Mouse (Mus musculus): ENCODE measurements at regions not wholly inside any gene's neighbourhood (a gene's known extent, or its start where the extent isn't known, plus 50 kb on each side); places are given as distances from the start of the nearest gene placed in this dataset.

DNA sequence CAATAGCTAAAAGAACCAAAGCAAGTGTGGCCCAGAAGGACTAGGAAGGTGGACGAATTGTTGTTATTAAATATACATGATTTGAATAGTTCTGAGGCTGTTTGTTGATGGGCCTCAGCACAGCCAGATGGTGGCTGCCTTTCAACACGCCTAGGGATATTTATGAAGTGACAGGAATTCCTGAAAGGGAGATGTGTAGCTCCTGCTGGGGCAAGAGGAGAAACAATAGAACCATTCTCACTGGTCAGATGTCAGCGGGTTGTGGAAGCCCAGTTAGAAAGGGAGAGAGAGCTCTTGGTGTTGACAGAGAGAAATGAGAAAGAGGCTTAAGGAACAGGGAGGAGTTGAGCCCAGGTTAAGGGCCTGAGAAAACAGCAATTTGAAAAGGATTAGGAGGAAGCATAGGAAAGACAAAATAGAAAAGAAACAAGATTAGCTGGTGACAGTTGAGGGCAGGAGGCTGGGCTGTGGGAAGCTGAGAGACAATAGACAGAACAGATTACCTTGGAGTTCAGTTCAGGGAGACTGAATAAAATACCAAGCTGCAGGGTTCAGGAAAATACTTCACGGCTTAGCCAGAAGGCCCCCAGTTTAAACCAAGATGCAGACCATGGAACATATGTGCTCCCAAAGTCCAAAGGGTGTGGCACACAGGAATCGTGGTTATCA, 174.7 kb upstream of the Ptbp2 start:
- DNase-seq (ENCODE audit: low spot score) = no peak

DNA sequence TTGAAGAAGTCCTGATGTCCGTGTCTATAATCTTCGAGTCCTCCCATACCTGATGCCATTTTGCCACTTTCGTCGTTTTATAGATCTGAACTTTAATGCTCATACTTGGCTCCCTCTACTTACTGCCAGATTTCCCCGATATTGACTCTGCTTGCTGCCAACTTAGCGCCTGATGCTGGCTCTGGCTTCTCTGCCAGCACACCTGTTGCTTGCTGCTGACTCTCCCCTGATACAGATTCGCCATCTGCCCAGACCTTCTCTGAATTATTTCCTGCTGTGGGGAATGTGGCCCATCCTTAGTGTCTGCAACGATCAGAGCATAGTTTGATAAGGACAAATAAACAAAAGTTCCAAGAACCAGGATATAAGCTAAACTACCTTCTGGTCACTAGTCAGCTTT, 173.3 kb upstream of the Ptbp2 start:
- DNase-seq (ENCODE audit: low spot score) = no peak

DNA sequence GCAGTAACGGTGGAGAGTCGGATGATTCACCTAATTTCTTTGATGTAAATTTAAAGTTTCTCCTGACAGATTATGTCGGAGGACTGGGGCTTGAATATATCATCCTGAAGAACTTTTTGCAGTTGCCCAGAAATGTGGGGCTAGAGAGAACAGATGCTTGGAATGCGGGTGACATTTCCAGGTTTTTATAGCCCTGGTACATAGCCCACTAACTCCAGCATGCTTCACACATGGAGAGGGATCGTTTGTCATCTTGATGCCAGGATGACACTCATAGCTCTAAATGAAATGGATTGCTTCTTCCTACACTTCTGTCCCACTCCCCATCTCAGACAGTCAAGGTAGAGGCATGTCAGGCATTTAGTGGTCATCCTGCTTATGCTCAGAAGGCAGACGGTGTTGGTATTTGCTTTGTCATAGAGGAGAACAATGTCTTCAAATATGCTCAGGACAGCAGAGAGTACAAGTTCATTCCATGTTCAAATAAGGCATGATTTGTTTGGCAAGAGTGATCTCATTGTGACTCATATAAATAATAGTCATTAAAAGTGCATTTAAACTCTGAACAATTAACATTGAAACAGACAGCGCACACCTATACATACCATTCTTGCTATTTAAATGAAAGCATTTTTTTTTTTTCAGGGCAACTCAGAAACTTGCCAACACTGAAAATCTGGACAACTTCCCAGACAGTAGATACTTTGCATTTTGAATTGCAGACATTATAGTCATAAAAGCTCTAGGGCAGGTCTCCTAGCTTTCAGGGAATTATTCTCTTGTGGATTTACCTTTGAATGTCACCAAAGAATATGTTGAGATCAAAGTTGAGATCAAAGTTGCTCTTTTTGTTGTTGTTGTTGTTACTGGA, 171.7 kb upstream of the Ptbp2 start:
- no peak for DNase-seq (ENCODE audit: low spot score)

DNA sequence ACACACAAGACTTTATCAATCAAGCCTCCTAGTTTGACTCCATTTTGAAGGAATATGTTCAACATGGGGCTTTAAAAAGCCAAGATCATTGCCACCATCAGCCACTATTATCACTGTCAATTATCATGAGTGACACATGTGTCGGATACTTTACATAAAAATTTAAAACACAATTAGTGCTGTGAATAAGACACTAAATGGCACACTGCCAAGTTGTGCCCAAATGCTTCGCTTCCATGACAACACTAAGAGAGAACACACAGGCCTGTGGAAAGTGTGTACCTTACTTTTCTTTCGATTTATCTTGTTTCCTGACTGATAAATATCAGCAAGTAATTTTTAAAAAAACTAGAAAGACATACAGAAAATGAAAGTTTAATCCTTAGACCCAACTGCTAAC, 166.5 kb upstream of the Ptbp2 start:
- no peak for DNase-seq (ENCODE audit: low spot score)

DNA sequence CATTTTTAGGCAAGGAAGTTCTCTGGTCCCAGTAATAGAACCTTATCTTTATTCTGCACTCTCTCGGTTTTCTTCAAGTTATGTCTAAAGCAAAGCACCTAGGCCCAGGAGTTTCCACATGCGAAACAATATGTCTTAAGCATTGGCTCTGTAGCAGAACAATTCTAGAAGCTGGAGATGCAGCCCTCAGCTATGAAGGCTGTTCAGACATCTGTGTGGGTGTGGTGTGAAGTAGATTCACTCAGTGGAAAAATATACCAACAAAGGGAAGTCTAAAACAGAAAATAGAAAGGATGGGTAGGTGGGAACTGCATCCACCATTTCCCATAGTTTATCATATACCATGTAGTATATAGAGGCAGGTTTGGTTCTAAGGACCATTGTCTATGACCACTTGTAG, 165.8 kb upstream of the Ptbp2 start:
- no peak for DNase-seq (ENCODE audit: low spot score)

DNA sequence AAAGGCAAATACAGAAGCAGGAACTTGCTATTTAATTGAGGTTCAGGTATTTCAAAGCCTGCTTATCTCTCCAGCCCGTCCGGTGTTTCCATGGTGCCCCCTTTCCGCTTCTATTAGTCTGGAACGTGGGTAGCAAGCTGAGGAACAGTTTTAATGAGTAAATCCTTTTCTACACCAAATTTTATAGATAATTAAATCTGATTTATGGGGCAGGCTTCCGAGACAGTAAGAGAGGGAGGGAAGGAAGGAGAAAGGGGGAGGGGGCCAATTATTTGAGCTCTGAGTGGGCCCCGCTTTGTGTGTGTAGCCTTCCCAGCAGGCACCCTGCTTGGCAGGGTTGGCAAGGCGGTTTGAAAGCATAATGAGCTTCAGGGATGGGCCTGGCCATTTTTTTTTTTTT, 165.4 kb upstream of the Ptbp2 start:
- DNase-seq (ENCODE audit: low spot score) = no peak

DNA sequence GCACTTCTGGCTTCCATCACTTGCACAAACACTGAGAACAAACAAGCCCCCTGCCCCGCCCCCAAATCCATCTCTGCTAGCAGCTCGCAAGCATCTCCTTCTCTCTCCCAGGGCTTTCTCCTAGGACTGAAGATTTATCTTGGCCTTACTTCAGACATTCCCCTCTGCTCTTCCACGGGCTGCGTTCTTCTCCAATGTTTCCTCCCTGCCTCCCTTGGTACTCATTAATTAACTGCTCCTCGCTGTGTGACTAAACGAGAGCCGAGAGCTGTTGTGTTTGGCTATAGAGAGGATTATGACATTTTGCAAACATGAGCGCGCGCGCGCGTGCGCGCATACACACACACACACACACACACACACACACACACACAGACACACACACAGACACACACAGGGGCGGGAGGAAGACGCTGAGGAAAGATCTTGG, 164.8 kb upstream of the Ptbp2 start:
- DNase-seq (ENCODE audit: low spot score) = peak; percentile 21

DNA sequence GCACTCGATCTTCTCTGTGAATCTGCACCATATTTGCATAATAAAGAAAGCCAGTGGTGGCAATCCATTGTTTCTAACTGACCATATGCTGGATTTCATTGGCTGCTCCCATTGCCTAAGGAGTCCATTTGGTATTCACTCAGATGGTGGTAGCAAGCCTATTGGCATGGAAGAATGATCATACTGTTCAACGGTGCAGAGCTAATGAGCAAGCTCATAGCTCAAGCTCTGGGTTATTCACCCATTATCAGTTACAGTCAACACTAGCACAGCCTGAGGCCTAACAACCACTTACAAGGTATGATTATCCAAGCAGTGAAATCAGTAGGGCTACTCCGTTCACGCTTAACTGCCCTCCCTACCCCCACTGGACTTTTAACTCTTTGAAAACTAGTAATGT, 162.9 kb upstream of the Ptbp2 start:
- no peak for DNase-seq (ENCODE audit: low spot score)

DNA sequence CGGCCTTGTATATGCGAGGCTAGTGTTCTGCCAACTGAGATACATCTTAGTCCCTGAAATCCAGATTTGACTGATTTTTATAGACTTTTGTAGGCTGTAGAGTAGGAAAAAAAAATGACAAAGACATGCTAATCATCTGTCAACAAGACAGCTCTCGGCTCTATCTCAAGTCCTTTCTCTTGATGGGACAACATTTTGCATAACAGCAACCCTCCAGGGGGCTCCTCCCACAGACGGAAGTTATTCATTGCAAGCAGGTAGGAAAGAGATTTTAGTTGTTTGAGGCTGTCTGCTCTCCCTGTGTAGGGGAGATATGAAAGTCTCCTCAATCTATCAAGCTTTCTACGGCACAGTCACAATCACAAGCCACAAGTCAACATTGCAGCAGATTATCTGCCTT, 159.8 kb upstream of the Ptbp2 start:
- DNase-seq (ENCODE audit: low spot score) = no peak

DNA sequence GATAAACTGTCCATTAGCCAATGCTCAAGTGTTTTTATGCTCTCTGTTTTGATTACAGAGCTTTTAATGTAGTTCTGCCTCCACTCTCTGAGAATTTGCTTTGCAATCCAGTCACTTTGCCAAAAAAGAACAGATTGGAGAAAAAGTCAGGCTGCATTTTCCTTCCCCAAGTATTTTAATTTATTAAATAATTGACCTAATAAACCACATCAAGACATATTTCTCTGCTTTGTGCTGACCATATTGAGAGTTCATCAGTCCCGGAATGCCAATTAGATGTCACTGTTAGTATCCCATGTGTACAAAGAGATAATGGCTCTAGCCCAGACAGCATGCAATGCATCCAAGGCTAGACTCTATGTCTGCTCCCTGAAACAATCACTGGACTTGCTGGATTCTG, 154.8 kb upstream of the Ptbp2 start:
- DNase-seq (ENCODE audit: low spot score) = no peak

DNA sequence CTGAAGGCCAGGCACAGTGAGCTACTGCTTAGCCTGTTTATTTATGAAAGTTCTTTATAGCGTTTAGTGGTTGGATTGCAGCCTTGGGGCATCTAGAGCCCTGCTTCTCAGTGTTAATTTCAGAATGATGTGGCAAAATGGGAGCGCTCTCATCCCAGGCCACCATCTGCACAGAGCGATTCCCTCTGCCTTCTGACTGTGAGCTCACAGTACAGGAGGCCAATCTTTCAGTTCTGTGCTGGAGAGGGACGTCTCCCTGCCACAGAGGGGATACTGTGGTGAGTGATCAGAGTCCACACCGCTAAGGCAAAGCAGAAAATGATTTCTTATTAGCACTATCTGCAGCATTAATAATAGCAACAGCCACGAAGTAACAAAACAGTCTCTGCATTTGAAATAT, 154.2 kb upstream of the Ptbp2 start:
- no peak for DNase-seq (ENCODE audit: low spot score)

DNA sequence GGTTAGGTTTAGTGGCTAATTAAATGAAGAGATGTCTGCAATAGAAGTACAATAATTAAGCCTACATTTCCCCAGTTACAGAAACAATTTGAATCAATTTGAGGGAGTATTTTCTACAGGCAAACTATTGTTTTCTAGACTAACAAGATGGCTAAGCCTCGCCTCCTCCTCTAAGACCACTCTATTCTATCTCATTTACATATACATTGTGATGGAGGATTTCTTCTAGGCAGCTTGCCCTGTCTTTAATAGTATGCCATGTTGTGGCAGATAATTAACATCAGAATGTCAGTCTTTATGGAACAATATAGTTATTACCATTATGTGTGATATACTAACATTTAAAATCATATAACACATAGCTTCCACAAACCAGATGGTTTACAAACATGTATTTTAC, 152.3 kb upstream of the Ptbp2 start:
- no peak for DNase-seq (ENCODE audit: low spot score)

DNA sequence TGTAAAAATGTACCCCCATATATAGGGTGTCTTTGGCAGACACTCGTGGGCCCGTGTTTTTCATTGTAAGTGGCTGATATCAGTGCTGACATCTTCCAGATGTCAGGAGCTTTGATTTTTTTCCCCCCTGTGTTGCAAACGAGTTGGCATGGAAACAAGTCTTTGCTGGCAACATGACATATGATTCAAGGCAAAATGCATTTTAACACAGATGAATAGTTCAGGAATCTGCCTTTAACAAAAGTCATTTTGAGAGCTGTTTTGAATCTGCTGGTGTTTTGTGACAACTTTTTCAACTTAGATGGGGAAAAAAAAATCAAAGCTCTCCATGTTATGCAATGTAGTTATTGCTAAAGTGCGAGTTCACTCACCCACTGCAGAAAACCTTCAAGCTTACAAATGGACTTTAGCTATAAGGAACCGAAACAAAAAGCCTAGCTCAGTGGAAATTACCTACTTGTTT, 148.8 kb upstream of the Ptbp2 start:
- no peak for DNase-seq (ENCODE audit: low spot score)

DNA sequence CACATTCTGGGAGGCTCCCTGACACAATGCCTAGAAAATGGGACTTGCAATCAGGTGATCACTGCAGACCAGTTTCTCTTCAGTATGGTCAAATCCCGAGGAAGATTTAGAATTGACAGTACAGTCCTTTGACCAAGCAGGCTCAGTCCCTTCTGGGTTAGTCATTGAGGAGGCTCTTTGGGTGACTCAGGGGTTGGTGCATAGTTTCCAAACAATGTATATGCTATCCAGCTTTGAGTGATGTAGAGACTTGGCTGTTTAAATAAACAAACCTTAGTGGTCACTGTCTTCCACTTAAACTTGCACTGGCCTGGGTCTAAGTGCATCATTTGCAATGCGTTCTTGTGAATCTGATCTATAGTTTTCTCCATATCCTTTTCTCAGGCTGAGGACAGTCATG, 144.0 kb upstream of the Ptbp2 start:
- DNase-seq (ENCODE audit: low spot score) = no peak

DNA sequence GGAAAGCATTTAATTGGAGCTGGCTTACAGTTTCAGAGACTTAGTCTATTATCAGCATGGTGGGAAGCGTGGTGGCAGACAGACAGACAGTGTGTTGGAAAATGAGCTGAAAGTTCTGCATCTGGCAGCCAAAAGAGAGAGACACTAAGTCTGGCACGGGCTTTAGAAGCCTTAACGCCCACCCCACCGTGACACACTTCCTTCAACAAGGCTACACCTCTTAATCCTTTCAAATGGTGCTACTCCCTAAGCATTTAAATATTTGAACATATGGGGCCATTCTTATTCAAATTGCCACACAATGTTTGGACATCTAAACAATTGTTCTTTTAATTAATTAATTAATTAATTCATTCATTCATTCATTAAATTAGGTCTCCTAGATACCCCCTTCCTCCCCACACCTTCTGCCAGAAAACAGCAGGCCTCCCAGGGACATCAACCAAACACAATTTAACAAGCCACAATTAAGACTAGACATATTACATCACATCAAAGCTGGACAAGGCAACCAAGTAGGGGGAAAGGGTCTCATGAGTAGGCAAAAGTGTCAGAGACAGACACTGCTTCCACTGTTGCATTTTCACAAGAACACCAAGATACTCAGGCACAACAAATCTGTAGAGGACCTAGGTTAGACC, 135.4 kb upstream of the Ptbp2 start:
- no peak for DNase-seq (ENCODE audit: low spot score)

DNA sequence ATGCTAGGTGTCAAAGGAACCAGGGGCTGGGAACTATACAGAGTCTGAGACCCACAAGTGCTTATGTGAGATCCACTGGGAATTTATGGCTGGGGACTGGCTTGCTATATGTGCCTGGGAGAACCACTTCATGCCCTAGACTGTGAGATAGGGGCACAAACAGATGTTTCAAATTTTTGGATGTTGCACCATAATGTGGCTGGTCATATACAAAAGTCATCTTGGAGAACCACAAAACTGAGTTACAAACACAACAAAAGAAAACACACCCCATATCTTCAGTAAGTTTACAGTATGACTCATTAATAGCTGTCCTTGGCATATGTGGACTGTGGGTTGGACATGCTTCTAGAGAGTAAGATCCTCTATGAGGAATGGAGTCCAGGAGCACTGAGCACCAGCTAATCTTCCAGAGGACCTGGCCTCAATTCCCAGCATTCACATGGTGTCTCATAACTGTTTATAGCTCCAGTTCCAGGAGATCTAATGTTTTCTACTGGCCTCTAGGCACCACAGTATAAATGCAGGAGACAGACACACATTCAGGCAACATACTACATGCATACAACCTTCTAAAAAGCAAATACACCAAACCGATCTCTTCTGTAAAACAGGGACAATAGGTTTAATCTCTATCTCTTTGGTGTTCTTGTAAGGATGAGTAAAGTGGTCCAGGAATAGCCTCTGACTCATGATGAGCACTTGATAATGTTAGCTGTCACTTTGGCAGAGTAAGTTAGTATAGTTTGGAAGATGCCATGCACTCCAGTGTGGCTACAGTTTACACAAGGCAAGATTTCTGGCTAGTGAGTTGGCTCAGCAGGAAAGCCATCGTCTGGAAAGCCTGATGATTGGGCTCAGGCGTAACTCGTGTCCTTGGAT, 132.0 kb upstream of the Ptbp2 start:
- no peak for DNase-seq (ENCODE audit: low spot score)

DNA sequence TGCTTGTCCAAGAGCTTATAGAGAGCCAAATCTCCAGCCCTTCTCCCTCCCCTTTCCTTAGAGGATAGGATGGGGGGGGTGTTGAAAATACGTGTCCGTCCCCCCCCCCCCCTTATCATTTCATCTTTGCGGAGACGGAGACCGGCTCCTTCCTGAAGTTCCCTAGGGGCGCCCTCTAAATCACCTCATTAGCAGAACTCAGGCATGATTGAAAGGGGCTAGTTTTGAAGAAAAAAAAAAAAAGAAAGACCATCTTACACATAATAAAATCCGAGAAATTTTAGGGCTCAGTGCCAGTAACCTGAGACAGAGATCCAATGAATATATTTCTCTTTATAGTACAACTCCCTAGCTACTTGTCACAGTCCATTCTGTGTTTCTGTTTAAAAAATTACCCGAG, 127.3 kb upstream of the Ptbp2 start:
- no peak for DNase-seq (ENCODE audit: low spot score)

DNA sequence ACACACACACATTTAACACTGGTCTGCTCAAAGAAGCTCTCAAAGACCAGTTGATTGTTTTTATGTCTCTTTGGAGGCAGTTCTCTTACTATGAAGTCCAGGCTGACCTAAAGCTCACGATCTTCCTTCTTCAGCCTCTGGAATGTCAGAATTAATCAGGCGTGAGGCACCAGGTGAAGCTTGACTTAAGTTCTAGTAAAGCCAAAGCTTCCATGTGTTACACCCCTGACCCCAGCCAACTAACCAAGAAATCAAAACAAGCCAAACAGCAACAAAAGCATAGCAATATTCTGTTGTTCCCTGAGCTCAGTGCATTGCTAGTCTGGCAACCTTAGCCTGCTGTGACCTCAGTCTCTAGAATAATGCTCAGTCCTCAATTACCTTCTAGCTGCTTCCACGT, 120.0 kb upstream of the Ptbp2 start:
- DNase-seq (ENCODE audit: low spot score) = no peak

DNA sequence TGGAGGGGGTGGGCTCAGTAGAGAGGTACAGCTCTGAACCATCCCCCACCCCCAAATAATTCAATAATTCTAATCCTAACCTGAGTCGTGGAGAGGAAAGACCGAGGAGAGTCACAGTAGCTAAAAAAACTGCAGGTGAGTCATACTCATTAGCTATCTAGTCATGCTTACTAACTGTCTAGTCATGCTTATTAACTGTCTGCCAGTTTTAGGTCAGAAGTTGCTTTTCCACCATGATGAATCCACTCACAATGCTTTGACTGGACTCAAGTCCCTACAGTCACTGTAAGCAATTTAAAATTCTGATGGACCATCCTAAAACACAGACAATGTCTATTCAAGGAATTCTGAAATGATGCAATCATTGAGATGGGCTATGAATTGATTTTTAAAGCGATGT, 110.9 kb upstream of the Ptbp2 start:
- no peak for DNase-seq (ENCODE audit: low spot score)

DNA sequence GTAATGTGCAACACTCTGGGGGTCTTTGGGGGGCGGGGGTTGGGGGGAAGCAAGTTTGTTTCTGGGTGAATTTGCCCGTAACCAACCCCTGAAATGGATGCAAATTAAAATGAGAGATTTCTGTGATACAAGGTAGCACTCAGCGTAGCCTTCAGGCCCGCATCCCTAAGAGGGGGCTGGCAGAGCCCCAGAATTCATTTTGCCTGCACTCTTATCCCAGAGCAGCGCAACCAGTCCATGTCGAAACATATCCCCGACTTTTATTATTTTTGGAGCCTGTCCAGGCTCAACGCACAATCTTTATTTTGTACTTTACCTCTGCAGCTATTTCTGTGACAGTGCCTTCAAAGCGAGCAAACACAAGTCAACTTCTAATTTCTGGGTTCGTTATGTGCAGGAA, 109.8 kb upstream of the Ptbp2 start:
- DNase-seq (ENCODE audit: low spot score) = peak; percentile 66

DNA sequence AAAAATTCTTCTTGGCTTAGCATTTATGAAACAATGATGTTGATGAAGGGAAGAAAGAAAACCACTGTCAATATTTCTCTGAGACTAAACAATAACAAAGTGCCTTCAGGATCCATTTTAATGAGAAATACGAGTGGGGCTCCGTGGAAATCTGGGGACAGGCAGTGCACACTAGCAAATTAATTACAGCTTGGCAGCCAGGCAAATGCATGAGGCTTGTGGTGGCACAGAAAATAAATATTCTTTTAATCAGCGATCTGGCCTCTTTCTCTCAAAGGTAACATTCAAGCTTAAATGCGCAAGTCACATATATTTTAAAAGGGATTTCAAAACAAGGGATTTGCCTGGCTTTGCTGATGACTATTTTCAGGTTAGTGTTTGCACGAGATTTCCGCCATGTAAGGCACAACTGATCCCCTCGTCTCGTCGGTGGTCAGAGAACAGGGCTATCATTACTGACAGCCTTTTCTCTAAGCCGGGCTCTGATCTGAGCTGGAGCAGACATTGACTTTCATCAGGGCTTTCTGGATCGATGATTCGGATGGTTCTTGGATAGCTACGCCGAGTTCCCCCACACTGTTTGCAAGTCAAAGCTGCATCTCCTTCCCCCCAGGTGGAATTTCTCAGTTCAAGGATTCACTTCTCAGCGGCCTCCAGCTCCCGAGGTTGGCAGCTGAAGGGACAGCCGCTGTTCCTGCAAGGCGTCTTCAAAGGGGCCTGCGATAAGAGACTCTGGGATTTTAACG, 109.1 kb upstream of the Ptbp2 start:
- DNase-seq (ENCODE audit: low spot score) = peak; percentile 61

Measured in testis, postnatal 14 days (tissue).